Mouse (Mus musculus) hindbrain, embryonic 15.5 days (tissue): ENCODE measurements at regions not wholly inside any gene's neighbourhood (a gene's known extent, or its start where the extent isn't known, plus 50 kb on each side); places are given as distances from the start of the nearest gene placed in this dataset.
A peak's percentile ranks its signal among the peaks of the same experiment; 100 is the strongest.

Experiments
- ATAC-seq: fragments of 200-750 bp; cut with Nextera tagmentation; 2 replicates; pipeline ENCODE4 v1.8.0; 2017; ENCODE audit warnings: low read depth, moderate number of reproducible peaks, moderate TSS enrichment; ENCODE audit not compliant: low FRiP score
- H3K27ac ChIP-seq: fragments of 300-500 bp; sonication (generic); replicated peaks from 2 replicates; pipeline ENCODE4 v1.5.1; 2015; ENCODE audit warnings: mild to moderate bottlenecking, inconsistent platforms
- H3K27me3 ChIP-seq: fragments of 300-500 bp; sonication (generic); 2 replicates; pipeline ENCODE4 v1.6.1; 2015; ENCODE audit warnings: control low read depth, inconsistent platforms
- H3K36me3 ChIP-seq: fragments of 300-500 bp; sonication (generic); 2 replicates; pipeline ENCODE4 v1.6.1; 2015; ENCODE audit warnings: control low read depth, inconsistent platforms
- H3K4me1 ChIP-seq: fragments of 300-500 bp; sonication (generic); replicated peaks from 2 replicates; pipeline ENCODE4 v1.6.1; 2015; ENCODE audit warnings: control low read depth, inconsistent platforms
- H3K4me2 ChIP-seq: fragments of 300-500 bp; sonication (generic); 2 replicates; pipeline ENCODE4 v1.6.1; 2015; ENCODE audit warnings: moderate library complexity, mild to moderate bottlenecking, inconsistent platforms
- H3K4me3 ChIP-seq: fragments of 300-500 bp; sonication (generic); 2 replicates; pipeline ENCODE4 v1.5.1; 2015; ENCODE audit warnings: mild to moderate bottlenecking, inconsistent platforms
- H3K9ac ChIP-seq: fragments of 300-500 bp; sonication (generic); 2 replicates; pipeline ENCODE4 v1.6.1; 2015; ENCODE audit warnings: inconsistent platforms
- H3K9me3 ChIP-seq: fragments of 300-500 bp; sonication (generic); 2 replicates; pipeline ENCODE4 v1.6.1; 2016; ENCODE audit warnings: control low read depth, inconsistent platforms
- WGBS: fragments of 180-500 bp; shearing (Covaris S2); methylation state at CpG from one replicate; pipeline ENCODE4 v1.1.7; 2015; 5-methylcytosine and 5-hydroxymethylcytosine counted together

GRCm38 (mm10) chr9:86186751-86187747, 277.7 kb downstream of the Ube2cbp start:
- no peaks in the 10 kb centered on the region for H3K4me1 ChIP-seq
- H3K9ac ChIP-seq, result no peak overlapping the region
- 31% methylated on average over 11 of the region's 11 CpGs for WGBS
- no peaks in the 10 kb centered on the region for H3K36me3 ChIP-seq
- H3K4me3 ChIP-seq, result no peak overlapping the region
- peak; percentile 56 for ATAC-seq
- H3K4me2 ChIP-seq, result no peak overlapping the region
- H3K27me3 ChIP-seq, result no peaks in the 10 kb centered on the region
- no peak overlapping the region for H3K27ac ChIP-seq
- H3K9me3 ChIP-seq, result no peaks in the 10 kb centered on the region

GRCm38 (mm10) chr9:86188873-86189272, 275.9 kb downstream of the Ube2cbp start:
- H3K4me3 ChIP-seq, result no peak overlapping the region
- H3K4me1 ChIP-seq, result no peaks in the 10 kb centered on the region
- 15% methylated on average over 2 of the region's 2 CpGs for WGBS
- H3K9ac ChIP-seq, result no peak overlapping the region
- H3K9me3 ChIP-seq, result no peaks in the 10 kb centered on the region
- H3K4me2 ChIP-seq, result no peak overlapping the region
- ATAC-seq, result no peak
- H3K27ac ChIP-seq, result no peak overlapping the region
- H3K27me3 ChIP-seq, result no peaks in the 10 kb centered on the region
- no peaks in the 10 kb centered on the region for H3K36me3 ChIP-seq

GRCm38 (mm10) chr9:86205041-86205440, 259.7 kb downstream of the Ube2cbp start:
- Histone ChIP-seq H3K27ac (no peak overlapping the region), H3K4me3 (no peak overlapping the region), H3K36me3 (no peaks in the 10 kb centered on the region), H3K4me1 (no peaks in the 10 kb centered on the region), H3K4me2 (no peak overlapping the region), H3K9me3 (no peaks in the 10 kb centered on the region), H3K9ac (no peak overlapping the region), H3K27me3 (no peaks in the 10 kb centered on the region)
- no peak for ATAC-seq
- WGBS, result 77% methylated on average over 3 of the region's 3 CpGs

DNA sequence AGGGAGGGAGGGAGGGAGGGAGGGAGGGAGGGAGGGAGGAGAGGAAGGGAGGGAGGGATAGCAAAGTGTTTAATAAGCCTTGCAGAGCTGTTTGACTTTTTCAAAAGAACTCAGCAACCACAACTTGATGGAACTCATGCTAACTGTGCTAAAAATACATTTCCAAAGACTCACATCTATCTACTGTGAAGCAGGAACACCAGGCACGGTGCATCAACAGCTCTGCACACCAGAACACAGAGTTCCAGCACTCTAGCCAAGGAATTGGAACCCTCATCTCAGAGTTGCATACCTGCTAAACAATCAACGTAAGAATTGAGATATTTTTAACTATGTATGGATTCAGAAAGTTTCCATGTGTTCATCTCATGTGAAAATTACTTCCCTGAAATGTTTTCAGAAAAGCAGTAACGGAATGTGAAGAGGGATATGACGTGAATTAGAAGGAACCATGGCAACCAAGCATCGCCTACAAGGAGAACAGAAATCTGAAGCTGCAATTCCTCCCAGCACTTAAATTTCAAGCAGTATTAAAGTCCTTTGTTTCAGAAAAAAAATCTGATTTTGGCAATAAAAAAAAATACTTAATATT, 256.3 kb downstream of the Ube2cbp start:
- no peak overlapping the region for H3K9ac ChIP-seq
- no peak overlapping the region for H3K27ac ChIP-seq
- H3K4me2 ChIP-seq, result no peak overlapping the region
- H3K9me3 ChIP-seq, result no peaks in the 10 kb centered on the region
- ATAC-seq, result no peak
- no peaks in the 10 kb centered on the region for H3K4me1 ChIP-seq
- H3K4me3 ChIP-seq, result no peak overlapping the region
- 83% methylated on average over 5 of the region's 5 CpGs for WGBS
- H3K27me3 ChIP-seq, result no peaks in the 10 kb centered on the region
- no peaks in the 10 kb centered on the region for H3K36me3 ChIP-seq

- no peak overlapping the region for H3K4me3 ChIP-seq
- no peaks in the 10 kb centered on the region for H3K36me3 ChIP-seq
- no peak overlapping the region for H3K27ac ChIP-seq
- H3K9ac ChIP-seq, result no peak overlapping the region
- no peaks in the 10 kb centered on the region; the same call in 1 of the 2 replicates for H3K9me3 ChIP-seq
- 93% methylated on average over 3 of the region's 3 CpGs for WGBS
- no peak overlapping the region for H3K4me2 ChIP-seq
- no peaks in the 10 kb centered on the region for H3K4me1 ChIP-seq
- no peaks in the 10 kb centered on the region for H3K27me3 ChIP-seq
- ATAC-seq, result no peak
Measured at GRCm38 (mm10) chr9:86211267-86211666, 253.5 kb downstream of the Ube2cbp start.

DNA sequence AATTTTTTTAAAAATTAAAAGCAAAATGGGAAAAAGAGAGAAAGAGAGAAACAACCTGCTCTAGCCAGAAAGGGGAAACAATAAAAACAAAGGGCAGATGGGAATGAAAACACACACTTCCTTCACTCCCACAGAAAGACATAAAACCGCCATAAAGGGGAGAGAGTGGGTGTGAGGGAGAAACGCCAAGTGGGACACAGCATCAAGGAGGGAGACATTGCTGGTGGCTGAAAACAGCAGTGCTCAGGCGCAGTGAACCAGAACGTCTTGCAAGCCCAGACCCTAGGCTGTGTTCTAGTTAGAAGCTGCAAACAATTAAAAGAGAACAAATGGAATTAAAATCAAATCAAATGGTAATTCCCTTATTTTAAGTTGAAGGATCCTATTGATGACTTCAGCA, 245.1 kb downstream of the Ube2cbp start:
- Histone ChIP-seq H3K4me2 (no peak overlapping the region), H3K27ac (no peak overlapping the region), H3K27me3 (no peaks in the 10 kb centered on the region), H3K4me3 (no peak overlapping the region), H3K9ac (no peak overlapping the region), H3K9me3 (no peaks in the 10 kb centered on the region; the same call in 1 of the 2 replicates), H3K4me1 (no peaks in the 10 kb centered on the region; the same call in 1 of the 2 replicates), H3K36me3 (no peaks in the 10 kb centered on the region)
- ATAC-seq, result no peak
- 86% methylated on average over 4 of the region's 4 CpGs for WGBS

DNA sequence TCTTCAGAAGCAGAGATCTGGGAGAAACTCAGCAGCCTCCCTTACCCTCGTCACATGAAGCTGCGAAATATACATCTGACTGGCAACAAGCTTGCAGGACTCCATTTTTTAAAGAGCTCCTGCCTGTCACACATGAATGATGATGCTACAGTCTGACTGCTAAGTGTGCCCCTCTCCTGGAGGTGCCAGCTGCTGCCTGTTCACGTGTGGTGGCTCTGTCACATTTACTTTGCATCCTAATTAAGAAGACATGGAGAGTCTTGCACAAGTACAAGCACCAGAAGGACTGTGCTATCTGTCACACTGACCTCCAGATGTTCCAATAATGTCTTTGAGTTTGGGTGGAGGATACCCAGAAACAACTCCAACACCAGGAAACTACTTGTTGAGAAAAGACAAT, 240.2 kb downstream of the Ube2cbp start:
- Histone ChIP-seq H3K27me3 (no peaks in the 10 kb centered on the region), H3K36me3 (no peaks in the 10 kb centered on the region), H3K4me3 (no peak overlapping the region), H3K9me3 (no peaks in the 10 kb centered on the region), H3K4me1 (no peaks in the 10 kb centered on the region; the same call in 1 of the 2 replicates), H3K9ac (no peak overlapping the region), H3K27ac (no peak overlapping the region), H3K4me2 (no peak overlapping the region)
- 39% methylated on average over 3 of the region's 3 CpGs for WGBS
- ATAC-seq, result peak; percentile 78

DNA sequence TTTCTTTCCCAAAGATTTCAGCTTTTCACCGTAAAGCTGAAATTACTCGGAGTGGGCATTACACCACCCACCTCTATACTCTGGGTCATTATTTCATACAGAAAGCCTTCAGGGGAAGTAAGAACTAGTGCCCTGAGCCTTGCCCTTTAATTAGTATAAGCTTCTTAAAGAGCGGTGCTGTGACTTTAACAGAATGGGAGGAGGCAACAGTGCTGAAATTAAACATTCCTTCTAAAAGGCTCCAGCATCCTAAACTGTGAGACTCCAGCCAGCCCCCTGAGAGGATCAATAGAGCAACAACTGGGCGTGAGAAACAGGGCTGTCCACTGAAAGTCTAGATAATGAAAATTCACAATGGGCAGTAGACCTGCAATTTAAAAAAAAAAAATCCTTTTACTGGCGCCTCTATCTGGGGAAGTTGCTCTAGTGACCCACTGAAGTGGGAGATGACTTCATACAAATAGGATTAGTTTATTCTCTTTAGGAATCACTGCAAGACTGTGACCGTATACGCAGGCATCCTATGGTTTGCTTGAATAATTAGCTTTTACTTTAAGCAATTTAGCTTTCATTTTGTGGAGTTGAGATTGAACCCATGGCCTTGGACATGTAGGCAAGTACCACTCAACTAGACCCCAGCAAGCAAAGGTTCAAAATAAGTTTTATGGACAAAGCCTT, 233.9 kb downstream of the Ube2cbp start:
- ATAC-seq, result no peak
- Histone ChIP-seq H3K4me2 (no peak overlapping the region), H3K9me3 (no peaks in the 10 kb centered on the region), H3K4me1 (peaks cover 5% of the 10 kb centered on the region; the same call in 1 of the 2 replicates), H3K27me3 (no peaks in the 10 kb centered on the region), H3K27ac (no peak overlapping the region), H3K4me3 (no peak overlapping the region), H3K36me3 (no peaks in the 10 kb centered on the region), H3K9ac (no peak overlapping the region)
- WGBS, result 31% methylated on average over 7 of the region's 7 CpGs

DNA sequence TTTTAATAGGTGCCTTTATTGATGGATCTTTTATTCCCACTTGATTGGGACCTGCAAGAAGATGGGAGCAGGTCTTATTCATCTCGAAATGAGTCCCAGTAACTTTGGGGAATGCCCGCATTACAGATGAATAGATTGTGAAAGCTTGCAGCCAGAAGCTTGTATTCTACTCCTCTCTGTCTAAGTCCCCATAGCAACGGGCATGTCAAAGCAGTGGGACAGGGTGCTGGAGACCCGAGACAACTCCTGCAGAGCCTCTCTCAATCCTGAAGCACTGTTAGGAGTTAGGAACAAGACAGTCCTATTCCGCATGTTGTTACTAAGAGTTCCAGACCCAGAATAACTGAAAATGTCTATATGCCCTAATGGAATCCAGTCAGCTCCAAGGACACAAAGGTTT, 233.1 kb downstream of the Ube2cbp start:
- no peaks in the 10 kb centered on the region for H3K36me3 ChIP-seq
- no peak overlapping the region for H3K4me2 ChIP-seq
- H3K4me3 ChIP-seq, result no peak overlapping the region
- peaks cover 5% of the 10 kb centered on the region; the same call in 1 of the 2 replicates for H3K4me1 ChIP-seq
- ATAC-seq, result peak; percentile 72; the same call in 1 of the 2 replicates
- H3K27me3 ChIP-seq, result no peaks in the 10 kb centered on the region
- H3K9me3 ChIP-seq, result no peaks in the 10 kb centered on the region
- WGBS, result 29% methylated on average over 5 of the region's 5 CpGs
- H3K9ac ChIP-seq, result no peak overlapping the region
- H3K27ac ChIP-seq, result no peak overlapping the region

GRCm38 (mm10) chr9:86232174-86232573, 232.6 kb downstream of the Ube2cbp start:
- 0 out of 2 replicates have a peak, but pooled peaks have one; percentile 11 for ATAC-seq
- Histone ChIP-seq H3K4me1 (peaks cover 5% of the 10 kb centered on the region; the same call in 1 of the 2 replicates), H3K4me3 (no peak overlapping the region), H3K27ac (no peak overlapping the region), H3K27me3 (no peaks in the 10 kb centered on the region), H3K36me3 (no peaks in the 10 kb centered on the region), H3K4me2 (no peak overlapping the region), H3K9ac (no peak overlapping the region), H3K9me3 (no peaks in the 10 kb centered on the region)
- 45% methylated on average over 1 of the region's 1 CpGs for WGBS

GRCm38 (mm10) chr9:86233775-86234174, 231.0 kb downstream of the Ube2cbp start:
- Histone ChIP-seq H3K4me3 (no peak overlapping the region), H3K4me2 (no peak overlapping the region), H3K9me3 (no peaks in the 10 kb centered on the region), H3K27me3 (no peaks in the 10 kb centered on the region), H3K9ac (no peak overlapping the region), H3K36me3 (no peaks in the 10 kb centered on the region), H3K4me1 (peaks cover 5% of the 10 kb centered on the region; the same call in 1 of the 2 replicates), H3K27ac (no peak overlapping the region)
- no peak for ATAC-seq
- WGBS, result 76% methylated on average over 7 of the region's 7 CpGs

DNA sequence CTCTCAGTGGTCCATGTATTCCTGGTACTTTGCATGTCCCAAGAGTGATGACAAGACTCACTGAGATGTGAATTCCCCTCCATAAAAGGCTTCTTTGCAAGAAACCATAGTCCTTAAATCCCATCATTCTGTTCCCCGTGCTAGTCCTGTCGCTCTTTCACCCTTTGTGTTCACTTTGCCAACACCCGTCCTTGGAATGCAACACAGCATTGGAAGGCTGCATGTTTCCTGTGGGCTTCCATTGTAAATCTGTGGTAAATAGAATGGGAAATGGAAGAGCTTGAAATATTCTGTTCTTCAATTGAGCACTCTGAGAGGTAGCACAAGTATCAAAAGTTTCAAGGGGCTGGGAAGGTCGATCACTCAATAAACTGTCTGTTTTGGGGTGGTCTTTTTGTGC, 226.1 kb downstream of the Ube2cbp start:
- 0 out of 2 replicates have a peak, but pooled peaks cover 4% of the 10 kb centered on the region for H3K4me1 ChIP-seq
- H3K4me2 ChIP-seq, result no peak overlapping the region
- no peaks in the 10 kb centered on the region for H3K36me3 ChIP-seq
- H3K27ac ChIP-seq, result no peak overlapping the region
- 71% methylated on average over 4 of the region's 4 CpGs for WGBS
- no peak for ATAC-seq
- no peak overlapping the region for H3K4me3 ChIP-seq
- H3K9ac ChIP-seq, result no peak overlapping the region
- H3K27me3 ChIP-seq, result no peaks in the 10 kb centered on the region
- no peaks in the 10 kb centered on the region for H3K9me3 ChIP-seq
